Mouse (Mus musculus) stomach, embryonic 14.5 days (tissue): Measurements from ENCODE around the gene Sgca. TPM values are rescaled to one million over a fixed set of nuclear protein-coding genes. Genes with fewer than 3 reads are reported as not detected.
A peak's percentile ranks its signal among the peaks of the same experiment; 100 is the strongest.

Experiments used
- ATAC-seq: fragments of 200-750 bp; cut with Nextera tagmentation; 2 replicates; pipeline ENCODE4 v1.8.0; 2017; ENCODE audit warnings: low read depth, moderate TSS enrichment; ENCODE audit not compliant: insufficient number of reproducible peaks, insufficient read depth, low FRiP score
- H3K27ac ChIP-seq: fragments of 300-500 bp; sonication (generic); 2 replicates; pipeline ENCODE4 v1.5.1; 2014; ENCODE audit warnings: mild to moderate bottlenecking, low read length, moderate library complexity, mixed read lengths
- H3K27me3 ChIP-seq: fragments of 300-500 bp; sonication (generic); 2 replicates; pipeline ENCODE4 v1.6.1; 2014; ENCODE audit warnings: low read length, control low read depth, mixed read lengths; ENCODE audit not compliant: control insufficient read depth, insufficient read depth
- H3K36me3 ChIP-seq: fragments of 300-500 bp; sonication (generic); 2 replicates; pipeline ENCODE4 v1.6.1; 2014; ENCODE audit warnings: mild to moderate bottlenecking, control low read depth, low read length, moderate library complexity, mixed read lengths; ENCODE audit not compliant: control insufficient read depth, insufficient read depth
- H3K4me1 ChIP-seq: fragments of 300-500 bp; sonication (generic); 2 replicates; pipeline ENCODE4 v1.6.1; 2014; ENCODE audit warnings: low read length, control low read depth, mixed read lengths; ENCODE audit not compliant: control insufficient read depth, insufficient read depth
- H3K4me2 ChIP-seq: fragments of 300-500 bp; sonication (generic); replicated peaks from 2 replicates; pipeline ENCODE4 v1.6.1; 2014; ENCODE audit warnings: low read depth, low read length, control low read depth
- H3K4me3 ChIP-seq: fragments of 300-500 bp; sonication (generic); 2 replicates; pipeline ENCODE4 v1.5.1; 2014; ENCODE audit warnings: low read depth, low read length, control low read depth
- H3K9ac ChIP-seq: fragments of 300-500 bp; sonication (generic); replicated peaks from 2 replicates; pipeline ENCODE4 v1.6.1; 2014; ENCODE audit warnings: low read depth, mild to moderate bottlenecking, control low read depth, low read length, moderate library complexity, mixed read lengths
- H3K9me3 ChIP-seq: fragments of 300-500 bp; sonication (generic); 2 replicates; pipeline ENCODE4 v1.6.1; 2016; ENCODE audit warnings: low read depth, low read length, control low read depth; ENCODE audit not compliant: control insufficient read depth
- WGBS: fragments of 180-500 bp; shearing (Covaris S2); extraction: QIAGEN DNeasy Blood & Tissue Kit; methylation state at CpG from one replicate; pipeline ENCODE4 v1.1.7; 2014; 5-methylcytosine and 5-hydroxymethylcytosine counted together
- polyA plus RNA-seq: library from polyadenylated mRNA; unstranded; fragments of >200 nt; fragmentation: Nextera tagmentation; extraction: Ambion mirVana; gene quantifications from 2 replicates; pipeline ENCODE4 v1.2.1, GENCODE M21; 2014

Gene Sgca
- polyA plus RNA-seq, 1 experiment from 2014 or later: 0.30 TPM

- Histone ChIP-seq H3K36me3 (peaks cover 78% of the 10 kb centered on the region), H3K4me3 (no peak overlapping the region), H3K4me2 (no peak overlapping the region), H3K9ac (0 out of 2 replicates have a peak overlapping the region, but pooled peaks have one; percentile 14), H3K27ac (peak overlapping the region; percentile 63; the same call in 1 of the 2 replicates), H3K9me3 (no peaks in the 10 kb centered on the region), H3K27me3 (no peaks in the 10 kb centered on the region), H3K4me1 (peaks cover 14% of the 10 kb centered on the region)
- no peak for ATAC-seq
- WGBS: 48% methylated on average over 9 of the region's 9 CpGs
Measured at GRCm38 (mm10) chr11:94941121-94941520, 35.0 kb downstream of the Sgca start.

GRCm38 (mm10) chr11:94939280-94939679, 36.8 kb downstream of the Sgca start:
- WGBS: 22% methylated on average over 4 of the region's 4 CpGs
- H3K9ac ChIP-seq: peak overlapping the region; percentile 0; the same call in 1 of the 2 replicates
- H3K4me2 ChIP-seq: peak overlapping the region; percentile 78
- H3K4me3 ChIP-seq: peak overlapping the region; percentile 53
- no peaks in the 10 kb centered on the region for H3K9me3 ChIP-seq
- ATAC-seq: no peak
- no peaks in the 10 kb centered on the region for H3K27me3 ChIP-seq
- peaks cover 59% of the 10 kb centered on the region for H3K36me3 ChIP-seq
- peak overlapping the region; percentile 63; the same call in 1 of the 2 replicates for H3K27ac ChIP-seq
- H3K4me1 ChIP-seq: peaks cover 26% of the 10 kb centered on the region

GRCm38 (mm10) chr11:94938296-94938695, 37.8 kb downstream of the Sgca start:
- H3K4me2 ChIP-seq: peak overlapping the region; percentile 78
- H3K4me3 ChIP-seq: peak overlapping the region; percentile 53
- peaks cover 50% of the 10 kb centered on the region for H3K36me3 ChIP-seq
- 28% methylated on average over 9 of the region's 9 CpGs for WGBS
- H3K27me3 ChIP-seq: no peaks in the 10 kb centered on the region
- H3K4me1 ChIP-seq: peaks cover 31% of the 10 kb centered on the region
- peak overlapping the region; percentile 96; the same call in 1 of the 2 replicates for H3K27ac ChIP-seq
- peak overlapping the region; percentile 51 for H3K9ac ChIP-seq
- no peaks in the 10 kb centered on the region for H3K9me3 ChIP-seq
- no peak for ATAC-seq

- peaks cover 45% of the 10 kb centered on the region for H3K36me3 ChIP-seq
- no peak; the same call in 1 of the 2 replicates for ATAC-seq
Measured at GRCm38 (mm10) chr11:94937787-94938186, 38.3 kb downstream of the Sgca start.

GRCm38 (mm10) chr11:94937335-94937781, 38.8 kb downstream of the Sgca start:
- ATAC-seq: peak; percentile 46
- H3K9me3 ChIP-seq: no peaks in the 10 kb centered on the region
- H3K4me1 ChIP-seq: peaks cover 38% of the 10 kb centered on the region
- no peaks in the 10 kb centered on the region for H3K27me3 ChIP-seq
- peaks cover 41% of the 10 kb centered on the region for H3K36me3 ChIP-seq
- H3K4me2 ChIP-seq: peak overlapping the region; percentile 78
- H3K4me3 ChIP-seq: peak overlapping the region; percentile 53
- peak overlapping the region; percentile 96 for H3K27ac ChIP-seq
- peak overlapping the region; percentile 51 for H3K9ac ChIP-seq
- WGBS: 0% methylated on average over 18 of the region's 18 CpGs

More at GRCm38 (mm10) chr11:94937787-94938186, 38.3 kb downstream of the Sgca start:
- Histone ChIP-seq H3K9me3 (no peaks in the 10 kb centered on the region), H3K27ac (peak overlapping the region; percentile 96), H3K4me1 (peaks cover 35% of the 10 kb centered on the region), H3K27me3 (no peaks in the 10 kb centered on the region), H3K4me3 (peak overlapping the region; percentile 53), H3K4me2 (peak overlapping the region; percentile 78), H3K9ac (peak overlapping the region; percentile 51)
- 3% methylated on average over 15 of the region's 15 CpGs for WGBS

GRCm38 (mm10) chr11:94936851-94937295, 39.3 kb downstream of the Sgca start:
- no peaks in the 10 kb centered on the region for H3K9me3 ChIP-seq
- H3K9ac ChIP-seq: peak overlapping the region; percentile 92
- H3K4me3 ChIP-seq: peak overlapping the region; percentile 53
- peaks cover 36% of the 10 kb centered on the region for H3K36me3 ChIP-seq
- peak overlapping the region; percentile 78 for H3K4me2 ChIP-seq
- no peaks in the 10 kb centered on the region for H3K27me3 ChIP-seq
- peak; percentile 63 for ATAC-seq
- WGBS: 2% methylated on average over 17 of the region's 17 CpGs
- H3K27ac ChIP-seq: peak overlapping the region; percentile 96
- peaks cover 38% of the 10 kb centered on the region for H3K4me1 ChIP-seq

- H3K36me3 ChIP-seq: peaks cover 28% of the 10 kb centered on the region
- peak within 1 kb of the TSS; percentile 96 for H3K27ac ChIP-seq
- 15% methylated on average over 18 of the region's 19 CpGs for WGBS
- no peaks in the 10 kb centered on the region for H3K9me3 ChIP-seq
- peak; percentile 54; the same call in 1 of the 2 replicates for ATAC-seq
- H3K27me3 ChIP-seq: no peaks in the 10 kb centered on the region
- H3K4me2 ChIP-seq: peak within 1 kb of the TSS; percentile 78
- H3K9ac ChIP-seq: peak within 1 kb of the TSS; percentile 92
- H3K4me3 ChIP-seq: peak within 1 kb of the TSS; percentile 53
- peaks cover 38% of the 10 kb centered on the region for H3K4me1 ChIP-seq
Measured at GRCm38 (mm10) chr11:94936045-94936444, 40.1 kb downstream of the Sgca start, which contains the start of gene Col1a1. TSS of gene Col1a1 (plus strand) at chr11:94936224.

- peak overlapping the region; percentile 96 for H3K27ac ChIP-seq
- H3K9me3 ChIP-seq: no peaks in the 10 kb centered on the region
- no peaks in the 10 kb centered on the region for H3K27me3 ChIP-seq
- 17% methylated on average over 11 of the region's 11 CpGs for WGBS
- H3K4me3 ChIP-seq: no peak overlapping the region
- H3K4me2 ChIP-seq: peak overlapping the region; percentile 20
- ATAC-seq: no peak
- no peak overlapping the region for H3K9ac ChIP-seq
- H3K4me1 ChIP-seq: peaks cover 43% of the 10 kb centered on the region
- peaks cover 13% of the 10 kb centered on the region for H3K36me3 ChIP-seq
Measured at GRCm38 (mm10) chr11:94934526-94934925, 41.6 kb downstream of the Sgca start.
